Mouse (Mus musculus) G1E-ER4 (cell line): Measurements from ENCODE around the gene Pip4k2b. TPM values are rescaled to one million over a fixed set of nuclear protein-coding genes. Genes with fewer than 3 reads are reported as not detected.

Source experiments
- GATA1 ChIP-seq: IDR thresholded peaks from one replicate; pipeline ENCODE4 v1.8.0; 2012; ENCODE audit warnings: low read length, inconsistent platforms
- polyA plus RNA-seq: library from polyadenylated mRNA; stranded (reverse); fragments of >175 nt; gene quantifications from 2 replicates; pipeline ENCODE4 v1.2.3, GENCODE M21; 2012

Pip4k2b gene
- polyA plus RNA-seq, 1 experiment: 28.3 TPM

DNA sequence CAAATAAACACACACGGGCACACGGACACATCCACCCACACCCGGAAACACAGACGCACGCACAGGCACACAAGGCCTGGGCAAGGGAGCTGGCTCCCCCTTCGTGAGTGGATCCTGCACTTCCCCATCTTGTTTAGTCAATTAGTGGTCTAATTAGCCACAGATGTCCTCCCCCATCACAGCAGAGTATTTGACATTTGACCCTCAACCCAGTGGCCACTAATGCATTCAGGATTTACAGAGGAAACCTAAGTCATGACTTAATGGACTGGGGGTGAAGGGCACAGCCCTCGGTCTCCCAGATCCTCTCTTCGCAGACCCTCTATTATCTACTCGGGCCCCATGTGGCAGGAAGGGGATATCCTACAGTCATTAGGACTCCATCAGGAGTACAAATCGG is 10.8 kb downstream of the Pip4k2b start:
- TF ChIP-seq GATA1: no peak

DNA sequence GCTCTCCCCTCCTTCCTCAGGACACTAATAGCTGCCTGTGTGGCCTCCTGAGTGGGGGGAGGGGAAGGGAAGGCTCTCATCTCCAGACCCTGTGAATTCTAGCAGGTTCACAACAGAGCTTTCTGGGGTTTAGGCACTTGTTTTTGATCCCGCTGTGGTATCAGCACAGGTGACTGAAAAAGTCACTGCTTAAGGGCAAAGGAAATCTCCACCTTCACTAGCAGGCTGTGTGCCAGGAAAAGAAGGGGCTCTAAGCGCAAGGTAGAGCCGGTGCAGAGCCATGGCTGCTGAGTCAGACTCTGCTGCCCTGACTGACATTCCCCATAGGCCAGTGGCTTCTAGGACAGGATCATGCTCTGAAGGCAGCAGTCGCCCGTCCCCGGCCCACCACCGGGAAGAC is 15.8 kb downstream of the Pip4k2b start:
- no peak for TF ChIP-seq GATA1

DNA sequence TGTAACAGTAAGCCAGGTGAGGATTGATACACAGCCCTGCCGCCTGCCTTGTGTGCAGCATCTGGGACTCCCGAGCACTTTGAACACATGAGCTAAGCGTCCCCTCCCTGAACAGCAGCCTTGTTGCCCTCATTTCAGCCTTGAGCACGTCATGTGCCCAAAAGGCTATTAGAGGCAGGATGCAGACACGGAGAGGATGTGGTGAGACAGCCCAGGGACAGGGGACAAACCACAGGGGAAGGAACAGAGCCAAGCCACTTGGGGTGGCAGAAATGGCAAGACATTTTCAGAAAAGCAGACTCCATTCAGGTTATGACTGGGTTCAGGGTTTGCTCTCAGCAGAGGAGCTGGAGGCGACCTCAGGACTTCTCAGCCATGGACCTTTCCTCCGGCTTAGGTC is 16.2 kb downstream of the Pip4k2b start:
- TF ChIP-seq GATA1: no peak

DNA sequence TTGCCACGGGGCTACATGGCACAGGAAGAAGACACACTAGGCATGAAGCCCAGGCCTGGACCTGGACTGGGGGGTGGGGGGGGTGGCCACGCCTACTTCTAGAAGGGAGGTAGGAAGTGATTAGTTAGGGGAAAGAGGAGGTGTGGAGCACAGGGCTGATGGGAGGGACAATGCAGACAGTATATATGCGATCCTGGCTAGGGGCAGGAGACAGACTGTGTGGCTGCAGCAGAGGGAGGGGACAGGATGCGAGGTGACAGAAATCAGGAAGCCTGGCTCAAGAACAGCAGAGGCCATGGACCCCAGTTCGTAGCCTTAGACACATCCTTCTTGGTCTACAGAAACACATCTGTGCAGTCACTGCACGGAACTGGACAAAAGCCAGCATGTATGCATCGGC is 20.8 kb downstream of the Pip4k2b start:
- TF ChIP-seq GATA1: no peak

DNA sequence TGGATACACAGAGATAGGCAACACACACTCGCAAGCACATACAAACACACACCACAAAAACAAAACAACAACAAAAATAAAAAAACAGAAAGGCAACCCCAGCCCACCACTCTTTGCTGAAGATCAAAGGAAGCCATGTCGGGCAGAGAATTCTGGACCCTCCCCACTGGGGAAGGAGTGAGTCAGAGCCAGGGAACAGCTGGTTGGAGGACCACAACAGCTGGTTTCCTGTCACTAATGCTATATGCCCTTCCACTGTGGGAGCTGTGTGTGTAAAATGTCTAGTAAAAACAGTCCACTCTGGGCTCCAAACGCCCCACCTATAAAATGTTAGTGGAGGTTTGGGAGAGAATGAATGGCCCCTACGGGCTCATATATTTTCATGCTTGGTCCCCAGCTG is 23.2 kb downstream of the Pip4k2b start:
- TF ChIP-seq GATA1: no peak

DNA sequence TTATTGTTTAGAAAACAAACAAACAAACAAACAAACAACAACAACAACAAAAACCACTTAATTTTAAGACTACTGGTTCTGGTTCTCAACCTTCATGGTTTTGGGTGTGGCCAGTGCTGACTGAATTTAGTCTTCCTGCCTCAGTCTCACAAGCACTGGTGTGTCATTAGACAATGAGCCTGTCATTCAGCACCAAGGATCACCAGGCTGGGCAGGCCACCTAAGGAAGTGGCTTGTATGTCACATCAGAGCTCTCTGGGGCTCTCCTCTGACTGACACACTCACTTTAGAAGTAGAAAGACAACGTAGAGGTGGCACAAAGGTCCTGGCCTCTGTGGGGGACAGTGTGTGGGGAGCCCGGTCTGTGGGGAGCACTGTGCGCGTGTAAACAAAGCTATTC is 25.5 kb downstream of the Pip4k2b start:
- no peak for TF ChIP-seq GATA1

DNA sequence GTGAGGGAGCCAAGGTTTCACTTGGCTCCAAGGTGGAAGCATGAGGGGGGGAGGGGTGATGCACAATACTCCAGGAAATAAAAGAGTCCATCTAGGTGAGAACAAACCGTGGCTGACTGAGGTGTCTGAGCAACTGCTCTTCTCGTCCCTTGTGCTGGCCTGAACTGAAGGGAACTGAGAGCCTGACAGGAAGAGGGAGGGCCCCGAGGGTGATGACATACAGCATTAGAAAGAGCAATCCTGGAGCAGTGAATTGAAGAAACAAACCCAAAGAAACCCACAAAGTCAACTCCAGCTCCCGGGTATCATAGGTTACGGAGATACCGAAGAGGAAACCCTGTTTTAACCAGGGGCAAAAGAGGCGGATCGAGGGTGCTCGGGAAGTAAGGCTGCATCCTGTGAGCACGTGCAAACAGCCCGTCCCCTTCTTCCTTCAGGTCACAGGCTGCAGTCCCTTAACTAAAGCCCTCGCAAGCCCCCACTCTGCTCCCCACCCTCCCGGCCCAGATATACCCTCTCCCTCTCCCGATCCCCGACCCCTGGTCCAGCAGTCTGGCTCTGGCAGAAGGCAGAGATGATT is 26.1 kb downstream of the Pip4k2b start:
- TF ChIP-seq GATA1: no peak

DNA sequence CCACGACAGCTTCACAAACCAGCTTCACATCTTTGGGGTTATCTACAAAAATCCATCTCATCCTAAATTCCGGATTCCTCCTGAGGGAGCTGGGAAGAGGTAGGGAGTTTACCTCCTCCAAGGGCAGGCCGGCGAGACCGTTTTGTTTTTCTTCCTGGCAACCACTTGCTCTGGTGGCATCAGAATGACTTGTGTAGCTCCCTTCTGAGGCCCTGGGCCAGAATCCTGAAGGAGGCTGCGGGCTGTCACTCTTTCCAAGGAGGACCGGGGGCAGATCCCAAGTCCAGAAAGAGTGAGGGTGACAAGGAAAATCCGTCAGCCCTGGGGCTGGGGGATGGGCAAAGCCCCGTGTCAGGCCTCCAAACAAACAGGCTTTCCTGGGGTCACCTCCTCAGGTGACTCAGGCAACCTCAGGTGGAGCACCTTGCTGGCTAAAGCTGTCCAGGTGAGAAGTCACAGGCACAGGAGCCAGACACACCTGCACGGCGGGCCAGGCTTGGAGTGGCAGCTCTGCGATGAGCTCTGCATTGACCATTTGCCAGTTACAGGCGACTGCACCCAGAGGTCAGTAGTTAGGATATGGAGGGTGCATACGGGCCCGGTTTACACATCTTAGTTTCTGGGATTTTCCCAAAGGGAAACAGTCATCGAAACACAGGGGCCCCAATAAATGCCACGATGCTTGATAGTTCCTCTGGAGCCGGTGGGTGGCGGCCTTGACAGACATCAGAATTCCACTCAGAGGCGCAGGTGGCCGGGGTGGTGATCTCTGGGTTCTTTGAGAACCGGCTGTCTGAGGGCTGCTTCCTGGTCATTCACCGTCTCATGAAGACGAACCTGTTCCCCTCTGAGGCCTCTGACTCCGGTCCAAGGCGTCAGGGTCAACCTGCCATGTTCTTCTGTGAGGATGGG is 26.9 kb downstream of the Pip4k2b start:
- no peak for TF ChIP-seq GATA1

DNA sequence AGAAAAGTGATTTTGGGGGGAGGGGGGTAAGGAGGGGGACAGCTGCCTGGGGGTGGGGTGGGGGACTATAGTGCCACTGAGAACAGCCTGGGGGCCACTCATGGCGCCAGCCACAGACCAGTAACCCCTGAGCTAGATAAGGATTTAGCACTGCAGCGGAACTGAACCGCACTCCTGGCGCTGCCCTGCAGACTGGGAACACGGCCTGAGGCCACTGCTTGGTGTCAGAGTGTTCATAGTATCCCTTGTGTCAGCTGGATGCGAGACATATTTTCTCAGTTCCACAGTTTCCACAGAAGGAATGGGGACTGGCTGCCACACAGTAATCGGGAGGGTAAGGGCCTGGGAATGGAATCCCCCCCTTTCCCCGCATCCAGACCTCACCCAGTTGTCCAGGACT is 28.5 kb downstream of the Pip4k2b start:
- TF ChIP-seq GATA1: no peak

DNA sequence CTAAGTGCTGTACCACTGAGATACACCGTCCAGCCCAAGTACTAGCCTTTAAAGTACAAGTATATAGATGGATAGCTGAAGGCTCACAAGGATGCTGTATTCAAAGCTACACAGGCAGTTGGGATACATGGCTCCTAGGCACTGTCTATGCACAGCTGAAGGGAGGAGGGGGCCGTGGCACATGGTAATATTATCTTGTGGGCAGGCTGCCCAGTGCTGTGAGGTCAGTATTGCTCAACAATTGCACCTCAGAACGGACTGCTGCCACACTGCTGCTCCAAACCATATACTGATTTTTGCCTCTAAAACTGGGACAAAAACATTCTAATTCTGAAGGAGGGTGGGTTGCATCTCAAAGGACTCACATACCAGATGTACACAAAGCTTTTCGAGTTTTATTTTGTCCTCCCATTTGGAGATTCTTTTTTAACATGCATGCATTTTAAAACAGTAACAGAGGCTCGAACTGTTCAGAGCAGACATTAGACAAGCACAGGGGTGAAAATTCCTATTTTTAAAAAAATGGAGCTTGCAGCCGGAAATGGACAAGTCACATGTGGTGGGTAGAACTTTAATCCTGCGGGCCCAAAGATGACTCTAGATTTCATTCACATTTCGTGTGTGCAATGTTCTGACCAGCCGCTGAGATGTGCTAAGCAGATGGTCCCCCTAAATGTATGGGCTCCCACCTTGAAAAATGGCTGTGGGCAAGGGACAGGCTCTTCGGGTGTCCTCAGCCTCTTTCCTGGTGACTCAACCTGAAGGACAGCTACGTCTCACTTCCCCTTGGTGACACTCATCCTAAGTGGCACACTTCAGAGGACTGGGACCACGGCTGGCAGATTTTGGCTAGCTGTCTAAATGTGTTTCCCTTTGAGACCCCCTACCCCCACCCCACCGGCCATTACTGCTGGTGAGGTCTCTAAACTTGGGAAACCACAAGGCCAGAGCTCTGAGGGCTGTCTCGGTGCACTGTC is 29.4 kb downstream of the Pip4k2b start:
- no peak for TF ChIP-seq GATA1

DNA sequence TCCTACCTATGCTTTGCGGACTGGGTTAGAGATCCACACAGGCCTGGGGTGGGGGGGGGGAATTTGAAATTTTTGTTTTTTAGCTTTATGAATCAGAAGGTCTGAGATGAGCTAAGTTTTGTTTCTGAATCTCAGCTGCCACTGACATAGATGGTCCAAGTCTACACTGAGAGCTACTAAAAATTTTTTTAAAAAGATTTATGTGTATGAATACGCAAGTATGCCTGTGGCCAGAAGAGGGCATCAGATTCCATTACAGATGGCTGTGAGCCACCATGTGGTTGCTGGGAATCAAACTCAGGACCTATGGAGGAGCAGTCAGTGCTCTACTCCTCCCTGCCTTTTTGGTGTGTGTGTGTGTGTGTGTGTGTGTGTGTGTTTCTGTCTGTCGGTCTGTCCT is 30.1 kb downstream of the Pip4k2b start:
- TF ChIP-seq GATA1: no peak

DNA sequence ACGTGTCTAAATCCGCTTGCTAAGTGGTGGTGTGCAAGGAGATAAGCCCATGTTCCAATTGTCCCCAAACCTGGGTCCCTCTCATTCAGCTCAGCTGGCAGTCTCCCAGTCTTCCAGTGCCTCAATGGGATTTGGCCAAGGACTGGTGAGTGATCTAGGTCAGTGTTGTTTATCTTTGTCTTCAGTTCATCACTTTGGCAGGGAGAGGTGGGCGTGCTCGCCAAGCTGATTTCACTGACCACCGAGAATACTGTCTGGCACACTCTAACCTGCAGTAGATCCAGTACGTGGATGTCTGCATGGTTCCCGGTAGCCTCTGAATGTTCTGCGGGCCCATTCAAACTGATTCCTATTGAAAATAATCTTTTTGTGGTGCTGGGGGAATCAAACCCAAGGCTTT is 30.6 kb downstream of the Pip4k2b start:
- no peak for TF ChIP-seq GATA1

DNA sequence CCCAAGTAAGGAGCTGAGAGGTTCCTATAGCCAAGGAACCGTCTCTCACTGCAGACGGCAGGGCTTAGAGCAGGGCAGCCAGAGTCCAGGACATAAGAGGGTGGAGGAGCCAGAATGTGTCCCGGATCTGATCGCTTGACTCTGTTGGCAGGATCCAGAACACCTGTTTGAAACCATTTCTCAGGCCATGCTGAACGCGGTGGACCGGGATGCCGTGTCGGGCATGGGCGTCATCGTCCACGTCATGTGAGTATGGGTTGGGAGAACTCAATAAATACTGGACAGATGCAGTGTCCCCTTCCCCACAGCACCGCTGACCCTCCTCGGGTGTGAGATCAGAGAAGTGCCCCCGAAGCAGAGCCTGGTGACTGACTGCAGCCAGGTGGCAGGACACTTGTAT is 32.2 kb downstream of the Pip4k2b start:
- TF ChIP-seq GATA1: no peak

DNA sequence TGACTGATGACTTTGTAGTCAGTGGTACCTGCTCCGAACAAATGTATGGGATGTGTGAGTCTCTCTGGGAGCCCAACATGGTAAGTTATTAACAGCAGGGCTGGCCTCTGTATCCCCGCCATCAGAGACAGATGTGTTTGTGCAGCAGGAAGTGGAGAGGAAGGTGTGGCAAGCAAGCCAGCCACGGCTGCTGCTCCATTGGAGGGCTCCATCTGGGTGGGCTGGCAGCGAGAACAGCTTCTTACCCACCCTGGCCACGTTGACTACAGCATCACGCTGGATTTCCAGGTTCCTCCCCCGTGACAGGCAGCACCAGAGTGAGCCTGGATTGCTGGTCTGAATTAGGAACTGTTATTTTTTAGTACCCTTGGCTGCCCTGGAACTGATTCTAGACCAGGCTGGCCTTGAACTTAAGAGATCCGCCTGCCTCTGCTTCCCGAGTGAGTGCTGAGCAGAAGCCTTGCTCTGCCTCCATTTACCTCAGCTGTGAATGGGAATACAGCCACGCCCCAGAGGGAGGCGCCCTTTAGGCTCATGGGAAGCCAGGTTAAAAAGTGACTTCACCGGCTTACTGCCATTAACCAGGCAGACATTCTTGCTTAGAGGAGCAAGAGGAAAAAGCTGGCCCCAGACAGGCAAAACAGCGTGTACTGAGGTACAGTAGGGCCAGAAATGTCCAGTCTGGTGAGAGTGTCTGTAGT is 33.2 kb downstream of the Pip4k2b start:
- no peak for TF ChIP-seq GATA1

DNA sequence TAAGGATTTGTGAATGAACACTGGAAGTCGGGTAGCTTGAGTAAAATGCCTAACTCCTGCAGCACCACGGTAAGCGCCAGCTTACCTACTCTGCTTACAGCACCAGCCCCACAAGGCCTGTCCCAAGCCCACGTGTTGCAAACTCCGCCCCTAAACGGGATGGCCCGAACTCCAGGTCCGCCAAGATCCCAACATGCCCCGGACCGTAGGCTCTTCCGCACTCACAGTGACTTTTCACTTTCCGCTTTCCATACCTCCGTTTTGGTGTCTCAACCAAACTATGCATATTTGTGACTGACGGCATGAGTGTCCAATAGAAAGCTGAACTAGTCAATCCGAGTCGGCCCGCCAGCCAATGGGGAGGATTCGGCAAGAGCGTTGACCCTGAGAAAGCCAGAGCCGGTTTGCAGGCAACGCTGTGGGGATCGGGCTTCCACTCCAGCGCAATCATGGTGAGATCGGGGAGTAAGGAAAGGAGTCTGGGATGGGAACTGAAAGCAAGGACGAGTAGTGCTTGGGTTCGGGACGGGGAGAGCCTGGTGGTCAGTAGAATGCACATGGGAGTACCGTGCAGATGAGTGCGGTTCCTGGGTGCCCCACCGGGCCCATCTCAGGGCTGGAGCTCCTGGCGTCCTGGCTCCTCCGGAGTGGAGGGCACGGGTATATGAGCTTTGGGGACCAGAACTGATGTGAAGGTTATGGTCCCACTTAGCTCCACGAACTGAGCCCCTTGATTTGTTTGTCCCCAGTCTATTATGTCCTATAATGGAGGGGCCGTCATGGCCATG is 41.3 kb downstream of the Pip4k2b start, which contains the start of gene Psmb3:
Psmb3 (plus strand) TSS at position 361 of the 788 bp plus-strand sequence.
- TF ChIP-seq GATA1: no peak

DNA sequence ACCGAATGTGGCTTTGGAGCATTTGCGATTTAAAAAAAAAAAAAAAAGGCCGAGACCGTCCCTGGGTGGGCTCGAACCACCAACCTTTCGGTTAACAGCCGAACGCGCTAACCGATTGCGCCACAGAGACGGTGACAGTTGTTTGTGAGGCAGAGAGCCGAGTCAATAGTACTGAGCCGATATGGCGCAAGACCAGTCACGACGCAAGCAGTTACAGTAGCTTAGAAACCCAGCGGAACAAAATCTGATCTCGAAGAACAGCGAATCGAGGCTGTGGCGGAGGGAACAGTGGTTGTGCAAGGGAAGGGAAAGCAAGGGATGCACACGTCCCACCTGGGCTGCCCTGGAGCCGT is 42.1 kb downstream of the Pip4k2b start:
- no peak for TF ChIP-seq GATA1
